Mouse (Mus musculus): ENCODE results near the gene Nfib.

Gene Nfib

GRCm38 (mm10) chr4:82540466-82540990 lies 165.0 kb downstream of the Nfib start:
- DNase-seq (ENCODE audit: low read depth), result no peak

- no peak for DNase-seq (ENCODE audit: low read depth)
Measured at GRCm38 (mm10) chr4:82540048-82540410, 165.5 kb downstream of the Nfib start.

GRCm38 (mm10) chr4:82539406-82540047 lies 166.0 kb downstream of the Nfib start:
- no peak for DNase-seq (ENCODE audit: low read depth)

GRCm38 (mm10) chr4:82538815-82539214 lies 166.7 kb downstream of the Nfib start:
- no peak for DNase-seq (ENCODE audit: low read depth)

GRCm38 (mm10) chr4:82538069-82538811 lies 167.3 kb downstream of the Nfib start:
- no peak for DNase-seq (ENCODE audit: low read depth)

- DNase-seq (ENCODE audit: low read depth), result no peak
Measured at GRCm38 (mm10) chr4:82537279-82537967, 168.1 kb downstream of the Nfib start.

GRCm38 (mm10) chr4:82536435-82537278 lies 168.9 kb downstream of the Nfib start:
- no peak for DNase-seq (ENCODE audit: low read depth)

GRCm38 (mm10) chr4:82535606-82536434 lies 169.7 kb downstream of the Nfib start:
- DNase-seq (ENCODE audit: low read depth), result no peak

- DNase-seq (ENCODE audit: low read depth), result no peak
Measured at GRCm38 (mm10) chr4:82533231-82533630, 172.3 kb downstream of the Nfib start.

- DNase-seq (ENCODE audit: low read depth), result no peak
Measured at GRCm38 (mm10) chr4:82532443-82533191, 172.9 kb downstream of the Nfib start.

- DNase-seq (ENCODE audit: low read depth), result no peak
Measured at GRCm38 (mm10) chr4:82531977-82532376, 173.6 kb downstream of the Nfib start.

GRCm38 (mm10) chr4:82530875-82531353 lies 174.6 kb downstream of the Nfib start:
- DNase-seq (ENCODE audit: low read depth), result peak; percentile 80

GRCm38 (mm10) chr4:82528978-82529377 lies 176.6 kb downstream of the Nfib start:
- no peak for DNase-seq (ENCODE audit: low read depth)

GRCm38 (mm10) chr4:82519935-82520334 lies 185.6 kb downstream of the Nfib start:
- DNase-seq (ENCODE audit: low read depth), result no peak

- no peak for DNase-seq (ENCODE audit: low read depth)
Measured at GRCm38 (mm10) chr4:82518132-82518531, 187.4 kb downstream of the Nfib start.

GRCm38 (mm10) chr4:82517311-82517710 lies 188.2 kb downstream of the Nfib start:
- DNase-seq (ENCODE audit: low read depth), result no peak

- DNase-seq (ENCODE audit: low read depth), result no peak
Measured at GRCm38 (mm10) chr4:82516211-82516795, 189.2 kb downstream of the Nfib start.

GRCm38 (mm10) chr4:82514921-82515320 lies 190.6 kb downstream of the Nfib start:
- no peak for DNase-seq (ENCODE audit: low read depth)

GRCm38 (mm10) chr4:82514373-82514772 lies 191.2 kb downstream of the Nfib start:
- no peak for DNase-seq (ENCODE audit: low read depth)

GRCm38 (mm10) chr4:82513426-82513750 lies 192.2 kb downstream of the Nfib start:
- no peak for DNase-seq (ENCODE audit: low read depth)
